Mouse (Mus musculus): ENCODE results near the gene Arf1. TPM values are rescaled to one million over a fixed set of nuclear protein-coding genes. Genes with fewer than 3 reads are reported as not detected.

The Arf1 gene
- total and polyA plus RNA-seq, 3 experiments = 541 to 617 TPM; not detected in 1

GRCm38 (mm10) chr11:59201216-59202002 is 26.7 kb downstream of the Arf1 start (continued):
- TF ChIP-seq RAD21 (IDR thresholded peaks at IDR 0.05; ENCODE audit: low read depth, low read length) (no peak), GABPA (IDR thresholded peaks at IDR 0.05; ENCODE audit: low read depth, low read length) (no peak), TBP (IDR thresholded peaks at IDR 0.05; ENCODE audit: low read depth, low read length) (no peak), MYC (IDR thresholded peaks at IDR 0.05; ENCODE audit: low read depth, low read length) (0 out of 2 replicates have a peak, but pooled peaks have one; percentile 43), BHLHE40 (IDR thresholded peaks at IDR 0.05; ENCODE audit: borderline replicate concordance, low read depth, low read length) (no peak)

- Histone ChIP-seq H3K9me3 (replicated peaks; ENCODE audit: insufficient read depth, low read length) (no peaks in the 10 kb centered on the region), H3K27ac (ENCODE audit: control insufficient read depth, low read depth, low read length) (no peak overlapping the region), H3K4me3 (ENCODE audit: control insufficient read depth in 1 of 2, insufficient read depth in 1 of 2, low read depth in 2 of 2, low read length in 2 of 2) (no peak overlapping the region), H3K36me3 (ENCODE audit: control insufficient read depth in 1 of 2, insufficient read depth in 2 of 2, low read length in 2 of 2) (peaks cover 0 to 11% of the 10 kb centered on the region in 2 experiments; a peak in 2 of 4 replicates), H3K9ac (ENCODE audit: control insufficient read depth, low read depth, low read length, poor library complexity, severe bottlenecking) (no peak overlapping the region), H3K27me3 (ENCODE audit: control insufficient read depth in 1 of 2, insufficient read depth in 2 of 2, low read length in 2 of 2) (no peaks in the 10 kb centered on the region), H3K4me1 (ENCODE audit: control insufficient read depth in 1 of 2, insufficient read depth in 2 of 2, low read length in 2 of 2) (peaks cover 5 to 9% of the 10 kb centered on the region in 2 experiments), H3K79me2 (ENCODE audit: control insufficient read depth, insufficient read depth, low read length, poor library complexity) (peaks cover 6% of the 10 kb centered on the region)
- no peak for DNase-seq (ENCODE audit: low read depth, low spot score)
- no peak for TF ChIP-seq CHD1 (IDR thresholded peaks at IDR 0.05; ENCODE audit: low read depth, low read length)
- TF ChIP-seq ETS1 (IDR thresholded peaks at IDR 0.05; ENCODE audit: low read depth, low read length) = no peak
- no peak for TF ChIP-seq MAFK (IDR thresholded peaks at IDR 0.05; ENCODE audit: borderline replicate concordance, low read depth, low read length)
- no peak for TF ChIP-seq EP300 (IDR thresholded peaks at IDR 0.05; ENCODE audit: low read depth in 1 of 2, low read length in 2 of 2)
Measured at GRCm38 (mm10) chr11:59196230-59196629, 31.8 kb downstream of the Arf1 start.

- Histone ChIP-seq H3K36me3 (ENCODE audit: control insufficient read depth in 1 of 2, insufficient read depth in 2 of 2, low read length in 2 of 2) (peaks cover 0 to 8% of the 10 kb centered on the region in 2 experiments; a peak in 2 of 4 replicates), H3K79me2 (ENCODE audit: control insufficient read depth, insufficient read depth, low read length, poor library complexity) (peaks cover 23% of the 10 kb centered on the region), H3K4me1 (ENCODE audit: control insufficient read depth in 1 of 2, insufficient read depth in 2 of 2, low read length in 2 of 2) (peaks cover 3 to 16% of the 10 kb centered on the region in 2 experiments; a peak in 3 of 4 replicates), H3K9me3 (replicated peaks; ENCODE audit: insufficient read depth, low read length) (no peaks in the 10 kb centered on the region), H3K27me3 (ENCODE audit: control insufficient read depth in 1 of 2, insufficient read depth in 2 of 2, low read length in 2 of 2) (no peaks in the 10 kb centered on the region), H3K27ac (ENCODE audit: control insufficient read depth, low read depth, low read length) (peak within 1 kb of the TSS; percentile 82), H3K4me3 (ENCODE audit: control insufficient read depth in 1 of 2, insufficient read depth in 1 of 2, low read depth in 2 of 2, low read length in 2 of 2) (peak within 1 kb of the TSS; percentile 95 to 98), H3K9ac (ENCODE audit: control insufficient read depth, low read depth, low read length, poor library complexity, severe bottlenecking) (peak within 1 kb of the TSS; percentile 93)
- TF ChIP-seq POLR2AphosphoS2 (IDR thresholded peaks at IDR 0.05; ENCODE audit: low read length) (peak; percentile 41), MAX (IDR thresholded peaks at IDR 0.05; ENCODE audit: low read length) (peak; percentile 39; the same call in 1 of the 2 replicates), KAT2A (conservative IDR thresholded peaks at IDR 0.05; ENCODE audit: low read depth, low read length) (no peak), UBTF (IDR thresholded peaks at IDR 0.05; ENCODE audit: borderline replicate concordance, insufficient read depth, low read depth, low read length) (no peak), BHLHE40 (IDR thresholded peaks at IDR 0.05; ENCODE audit: borderline replicate concordance, low read depth, low read length) (peak; percentile 66; the same call in 1 of the 2 replicates), NELFE (IDR thresholded peaks at IDR 0.05; ENCODE audit: low read depth, low read length) (peak; percentile 3; the same call in 1 of the 2 replicates), MYC (IDR thresholded peaks at IDR 0.05; ENCODE audit: low read depth, low read length) (peak; percentile 15; the same call in 1 of the 2 replicates), USF2 (IDR thresholded peaks at IDR 0.05; ENCODE audit: borderline replicate concordance in 1 of 2, insufficient read depth in 1 of 2, low read depth in 1 of 2, low read length in 2 of 2) (no peak), POLR2A (IDR thresholded peaks at IDR 0.05; ENCODE audit: control insufficient read depth in 1 of 2, insufficient read depth in 1 of 2, low read depth in 1 of 2, low read length in 2 of 2, poor library complexity in 1 of 2) (0 out of 4 replicates have a peak, but pooled peaks of 1 of the 2 experiments have one; percentile 54), ELF1 (IDR thresholded peaks at IDR 0.05; ENCODE audit: low read depth, low read length) (no peak)
- no peak for DNase-seq (ENCODE audit: low read depth, low spot score)
Measured at GRCm38 (mm10) chr11:59192059-59192386, 36.0 kb downstream of the Arf1 start, which contains the start of gene Guk1. TSS of gene Guk1 (minus strand) at chr11:59192212.

Measured in MEL (cell line).